In genomic region chr9:44288076-44288958, GRCm38 (mm10) we compare ENCODE assay signal across 8 mouse cellular contexts. TPM values are rescaled to one million over a fixed set of nuclear protein-coding genes. Genes with fewer than 3 reads are reported as not detected.
A peak's percentile ranks its signal among the peaks of the same experiment; 100 is the strongest.
DNase-seq lines count a peak whose midpoint lies in the region; ATAC-seq and TF ChIP-seq lines count a peak whose summit lies in the region.

Gene Abcg4 (minus strand): TSS chr9:44288615.

- H3K4me3 ChIP-seq in gastrocnemius, adult 2 months, result peak within 1 kb of the TSS; percentile 78
- H3K4me3 ChIP-seq in embryonic facial prominence, embryonic 14.5 days (ENCODE audit: low read depth, low read length), result peak within 1 kb of the TSS; percentile 55
- H3K4me3 ChIP-seq in hindbrain, embryonic 11.5 days (ENCODE audit: low read depth, low read length), result peak within 1 kb of the TSS; percentile 60
- H3K4me3 ChIP-seq in midbrain, embryonic 16.5 days (ENCODE audit: low read depth, low read length), result peak within 1 kb of the TSS; percentile 95

- peaks cover 28% of the 10 kb centered on the region for H3K36me3 ChIP-seq in embryonic facial prominence, embryonic 14.5 days (ENCODE audit: control insufficient read depth, insufficient read depth, low read length)
- peaks cover 2% of the 10 kb centered on the region; the same call in 1 of the 2 replicates for H3K36me3 ChIP-seq in hindbrain, embryonic 11.5 days (ENCODE audit: control insufficient read depth, insufficient read depth, low read length)
- peaks cover 6% of the 10 kb centered on the region for H3K36me3 ChIP-seq in midbrain, embryonic 16.5 days (ENCODE audit: control insufficient read depth, insufficient read depth, low read length)

- peak within 1 kb of the TSS; percentile 74 for H3K9ac ChIP-seq in embryonic facial prominence, embryonic 14.5 days (ENCODE audit: low read depth, low read length)
- peak within 1 kb of the TSS; percentile 79 for H3K9ac ChIP-seq in hindbrain, embryonic 11.5 days (ENCODE audit: low read depth, low read length)
- peak within 1 kb of the TSS; percentile 98 for H3K9ac ChIP-seq in midbrain, embryonic 16.5 days (ENCODE audit: low read depth, low read length)

- no peaks in the 10 kb centered on the region for H3K9me3 ChIP-seq in embryonic facial prominence, embryonic 14.5 days (ENCODE audit: control insufficient read depth, low read length)
- no peaks in the 10 kb centered on the region for H3K9me3 ChIP-seq in hindbrain, embryonic 11.5 days (ENCODE audit: control insufficient read depth, low read length)
- no peaks in the 10 kb centered on the region for H3K9me3 ChIP-seq in midbrain, embryonic 16.5 days (replicated peaks; ENCODE audit: control insufficient read depth, low read length, poor library complexity, severe bottlenecking)

- H3K4me1 ChIP-seq in embryonic facial prominence, embryonic 14.5 days (ENCODE audit: control insufficient read depth, insufficient read depth, low read length), result peaks cover 11% of the 10 kb centered on the region; the same call in 1 of the 2 replicates
- H3K4me1 ChIP-seq in hindbrain, embryonic 11.5 days (replicated peaks; ENCODE audit: control insufficient read depth, insufficient read depth, low read length), result peaks cover 7% of the 10 kb centered on the region
- H3K4me1 ChIP-seq in midbrain, embryonic 16.5 days (ENCODE audit: control insufficient read depth, insufficient read depth, low read length), result peaks cover 28% of the 10 kb centered on the region

- H3K27me3 ChIP-seq in embryonic facial prominence, embryonic 14.5 days (replicated peaks; ENCODE audit: control insufficient read depth, insufficient read depth, low read length), result peaks cover 34% of the 10 kb centered on the region
- H3K27me3 ChIP-seq in hindbrain, embryonic 11.5 days (ENCODE audit: control insufficient read depth, insufficient read depth, low read length), result peaks cover 5% of the 10 kb centered on the region; the same call in 1 of the 2 replicates
- no peaks in the 10 kb centered on the region for H3K27me3 ChIP-seq in midbrain, embryonic 16.5 days (ENCODE audit: control insufficient read depth, insufficient read depth, low read depth, low read length)

- peak within 1 kb of the TSS; percentile 46 for H3K27ac ChIP-seq in gastrocnemius, adult 2 months
- no peak within 1 kb of the TSS for H3K27ac ChIP-seq in embryonic facial prominence, embryonic 14.5 days (replicated peaks; ENCODE audit: low read depth, low read length)
- H3K27ac ChIP-seq in hindbrain, embryonic 11.5 days (ENCODE audit: low read depth, low read length), result peak within 1 kb of the TSS; percentile 56
- peak within 1 kb of the TSS; percentile 87 for H3K27ac ChIP-seq in midbrain, embryonic 16.5 days (ENCODE audit: low read length)

- intact Hi-C loops in gastrocnemius, adult 2 months (cut with DNase I), result no loop called here
- intact Hi-C loops in left cerebral cortex, postnatal 4 days (cut with DNase I), result no loop called here

- WGBS in embryonic facial prominence, embryonic 14.5 days, result 3% methylated on average over 25 of the region's 38 CpGs
- WGBS in hindbrain, embryonic 11.5 days, result 1% methylated on average over 34 of the region's 38 CpGs
- under 1% methylated on average over 38 of the region's 38 CpGs for WGBS in midbrain, embryonic 16.5 days

- no peak for TF ChIP-seq CTCF in gastrocnemius, adult 2 months (IDR thresholded peaks at IDR 0.05)

- peak within 1 kb of the TSS; percentile 80 for H3K4me2 ChIP-seq in embryonic facial prominence, embryonic 14.5 days (ENCODE audit: low read depth, low read length)
- peak within 1 kb of the TSS; percentile 92 for H3K4me2 ChIP-seq in hindbrain, embryonic 11.5 days (replicated peaks; ENCODE audit: low read depth, low read length)
- H3K4me2 ChIP-seq in midbrain, embryonic 16.5 days (ENCODE audit: low read length), result peak within 1 kb of the TSS; percentile 97

- DNase-seq in gastrocnemius, adult 2 months, result peak; percentile 43
- no peak for DNase-seq in gastrocnemius, adult 18-20 months (ENCODE audit: low spot score)
- DNase-seq in adrenal gland, postnatal 4 days (ENCODE audit: low spot score in 2 of 2), result no peak
- peak; percentile 25 for DNase-seq in embryonic facial prominence, embryonic 14.5 days (ENCODE audit: low spot score)
- peak; percentile 69 for DNase-seq in hindbrain, embryonic 11.5 days (ENCODE audit: low spot score)
- DNase-seq in left cerebral cortex, postnatal 4 days, result peak; percentile 47
- peak; percentile 58 for DNase-seq in testis, postnatal 10 days (ENCODE audit: low spot score)

- peak; percentile 56 for ATAC-seq in embryonic facial prominence, embryonic 14.5 days (ENCODE audit: low read depth)
- peak; percentile 68 for ATAC-seq in hindbrain, embryonic 11.5 days (ENCODE audit: low FRiP score)
- peak; percentile 70 for ATAC-seq in midbrain, embryonic 16.5 days

RNA-seq across cellular contexts. Expression of gene Abcg4, which starts in this region (rescaled TPM):
- total RNA-seq in gastrocnemius, adult 2 months (2021), result under 1 TPM; 0.28 to 0.97 TPM
- under 1 TPM; 0.32 to 0.59 TPM for total RNA-seq in gastrocnemius, adult 18-20 months (2021)
- 10 to 100 TPM; 38.1 to 57.0 TPM for total RNA-seq in adrenal gland, postnatal 4 days (2021)
- polyA plus RNA-seq in embryonic facial prominence, embryonic 14.5 days (2014; fragmentation: Nextera tagmentation; extraction: Ambion mirVana), result 4.5 and 5.1 TPM in 2 replicates
- 2.9 and 5.7 TPM in 2 replicates for polyA plus RNA-seq in hindbrain, embryonic 11.5 days (2014; fragmentation: Nextera tagmentation; extraction: Ambion mirVana)
- 10 to 100 TPM; 64.0 to 71.1 TPM for total RNA-seq in left cerebral cortex, postnatal 4 days (2021)
- polyA plus RNA-seq in midbrain, embryonic 16.5 days (2015; fragmentation: Nextera tagmentation; extraction: Ambion mirVana), result 29.7 and 33.9 TPM in 2 replicates

Comparison
In these comparisons a context has a peak if more than half of its experiments do, and no peak if none do; other contexts are left out.
1. RNA of gene Abcg4 (total RNA-seq): 64.0 to 71.1 TPM in left cerebral cortex, postnatal 4 days and 38.1 to 57.0 TPM in adrenal gland, postnatal 4 days; 0.28 to 0.97 TPM in gastrocnemius, adult 2 months and 0.32 to 0.59 TPM in gastrocnemius, adult 18-20 months; every median in the first group is over 10 times any median in the second.
2. Peak in DNase-seq, H3K4me3 ChIP-seq and H3K27ac ChIP-seq in gastrocnemius, adult 2 months; RNA of the gene not detected or under 1 TPM.
3. DNase-seq: peak in embryonic facial prominence, embryonic 14.5 days (single experiment), hindbrain, embryonic 11.5 days (single experiment), left cerebral cortex, postnatal 4 days (single experiment) and testis, postnatal 10 days (single experiment); none in gastrocnemius, adult 18-20 months (single experiment) and adrenal gland, postnatal 4 days (0 of 2).
4. Peak in every context shown above with its lines, with median percentiles within 50 percentile points of each other: H3K4me3 ChIP-seq, ATAC-seq, H3K4me2 ChIP-seq and H3K9ac ChIP-seq.